Mouse (Mus musculus) 3T3-L1 (cell line): ENCODE data around the gene Kcne4.

Experiments
- DNase-seq: peaks from one replicate; pipeline ENCODE4 v3.0.0-alpha.2; 2015; ENCODE audit warnings: low read depth, low spot score

The Kcne4 gene

DNA sequence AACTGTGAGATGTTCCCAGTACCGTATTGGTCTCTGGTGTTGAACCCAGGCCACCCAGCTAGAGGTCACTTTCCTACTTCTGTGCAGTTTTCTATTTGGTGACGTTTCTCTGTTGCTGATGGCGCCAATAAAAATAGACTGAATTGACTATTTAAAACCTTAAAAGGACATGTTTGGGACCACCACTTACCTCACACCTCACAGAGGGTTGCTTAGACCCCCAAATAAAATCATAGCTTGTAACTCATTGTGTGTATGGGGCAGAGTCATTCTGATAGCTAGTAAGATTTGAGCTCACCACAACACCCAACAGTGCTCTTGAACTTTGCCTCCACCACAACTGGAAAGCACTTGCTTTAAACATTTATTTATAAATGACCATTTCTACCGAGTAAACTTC is 43.0 kb downstream of the Kcne4 start:
- no peak for DNase-seq

- DNase-seq, result no peak
Measured at GRCm38 (mm10) chr1:78860056-78860455, 43.5 kb downstream of the Kcne4 start.

- DNase-seq, result no peak
Measured at GRCm38 (mm10) chr1:78862281-78862680, 45.7 kb downstream of the Kcne4 start.

GRCm38 (mm10) chr1:78863833-78864232 is 47.3 kb downstream of the Kcne4 start:
- DNase-seq, result no peak

DNA sequence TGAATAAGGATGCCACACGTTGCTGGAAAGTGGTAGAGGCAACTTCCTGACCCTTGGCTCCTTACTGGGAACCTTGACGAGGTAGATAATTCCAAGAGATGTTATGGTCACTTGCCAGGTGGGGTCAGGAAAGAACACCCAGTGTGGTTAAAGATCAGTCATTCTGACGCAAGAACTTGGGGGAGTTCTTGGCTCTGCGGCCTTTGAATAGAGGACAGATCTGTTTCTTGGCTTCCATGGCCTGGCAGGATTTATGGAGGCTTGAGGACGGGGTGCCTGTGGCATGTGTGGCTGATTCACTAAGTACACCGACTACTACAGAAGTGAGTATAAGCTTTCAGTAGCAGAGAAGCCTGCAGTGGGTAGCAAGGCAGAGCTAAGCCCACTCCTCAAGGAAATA is 47.8 kb downstream of the Kcne4 start:
- DNase-seq, result no peak

DNA sequence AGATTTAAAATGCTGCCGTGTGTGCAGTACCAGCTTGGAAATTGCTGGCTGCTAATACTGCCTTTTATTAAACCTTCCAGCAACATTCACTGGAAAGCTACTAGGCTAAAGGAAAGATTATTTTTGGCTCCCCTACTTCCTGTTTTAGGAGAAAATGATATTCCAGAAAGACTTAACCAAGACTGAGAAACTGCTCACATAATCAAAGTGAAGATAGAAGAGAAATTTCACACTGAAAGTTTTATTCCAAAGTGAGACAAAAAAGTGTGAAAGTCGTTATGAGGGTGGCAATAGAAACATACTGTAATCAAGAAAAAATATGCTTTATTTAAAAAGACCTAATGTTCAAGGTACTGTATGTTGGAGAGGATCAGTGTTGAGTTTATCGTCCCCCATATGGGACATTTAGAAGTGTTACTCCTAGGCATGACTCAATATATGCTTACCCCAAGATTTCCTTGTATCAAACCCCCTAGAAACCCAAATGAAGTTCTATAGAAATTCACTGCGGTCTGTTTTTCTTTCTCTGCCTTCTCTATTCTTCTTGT is 48.3 kb downstream of the Kcne4 start:
- DNase-seq, result no peak

- DNase-seq, result peak; percentile 51
Measured at GRCm38 (mm10) chr1:78865991-78866390, 49.4 kb downstream of the Kcne4 start.

DNA sequence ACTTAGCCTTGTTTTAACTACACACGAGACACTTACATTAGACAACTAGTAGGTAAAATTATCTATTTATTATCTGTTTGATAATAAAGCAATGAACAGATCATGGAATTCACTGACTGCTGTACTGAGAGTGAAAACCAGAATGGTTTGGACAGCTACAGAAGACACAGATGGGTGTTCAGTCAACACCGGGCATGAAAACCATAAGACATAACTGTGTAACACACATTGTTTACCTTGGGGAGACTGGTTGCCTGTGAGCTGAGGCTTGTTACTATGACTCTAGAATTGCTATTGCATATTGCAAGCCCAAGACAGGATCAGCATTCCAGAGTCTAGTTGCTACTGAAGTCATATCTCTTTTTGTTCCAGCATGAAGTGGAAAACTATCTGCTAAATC is 49.9 kb downstream of the Kcne4 start:
- DNase-seq, result no peak
